Mouse (Mus musculus) frontal cortex, postnatal 36 days (tissue): ENCODE results near the gene Serpinf1.
"Not testable (repeated sequence)": the region's sequence is repeated elsewhere in the genome, so short reads cannot be mapped to it uniquely, and the experiment has no call there.

Experiments
- DNase-seq, 2 experiments: peaks; one replicate each; pipeline ENCODE4 v3.0.0; 2022; ENCODE audit warnings: low spot score in 2 of 2

Gene Serpinf1

GRCm38 (mm10) chr11:75421375-75422012, 1.0 kb downstream of the Serpinf1 start:
- DNase-seq: no peak

- DNase-seq: no peak
Measured at GRCm38 (mm10) chr11:75420810-75421374, 1.6 kb downstream of the Serpinf1 start.

GRCm38 (mm10) chr11:75420037-75420436, 2.5 kb downstream of the Serpinf1 start:
- no peak for DNase-seq

- DNase-seq: no peak
Measured at GRCm38 (mm10) chr11:75415994-75416393, 6.5 kb downstream of the Serpinf1 start.

- no peak for DNase-seq
Measured at GRCm38 (mm10) chr11:75415096-75415495, 7.4 kb downstream of the Serpinf1 start.

- no peak for DNase-seq
Measured at GRCm38 (mm10) chr11:75410591-75410990, 11.9 kb downstream of the Serpinf1 start.

- DNase-seq: no peak
Measured at GRCm38 (mm10) chr11:75409679-75410575, 12.6 kb downstream of the Serpinf1 start.

GRCm38 (mm10) chr11:75406865-75407264, 15.6 kb downstream of the Serpinf1 start:
- no peak for DNase-seq

GRCm38 (mm10) chr11:75406104-75406503, 16.4 kb downstream of the Serpinf1 start:
- DNase-seq: no peak

GRCm38 (mm10) chr11:75404801-75405200, 17.7 kb downstream of the Serpinf1 start:
- DNase-seq: no peak

GRCm38 (mm10) chr11:75403301-75404052, 19.0 kb downstream of the Serpinf1 start:
- no peak for DNase-seq

- peak in 1 of 2 experiments; percentile 65 for DNase-seq
Measured at GRCm38 (mm10) chr11:75402271-75402690, 20.2 kb downstream of the Serpinf1 start.

- DNase-seq: no peak
Measured at GRCm38 (mm10) chr11:75400099-75400498, 22.4 kb downstream of the Serpinf1 start.

- peak in 1 of 2 experiments; percentile 46 for DNase-seq
Measured at GRCm38 (mm10) chr11:75399411-75399841, 23.1 kb downstream of the Serpinf1 start.

GRCm38 (mm10) chr11:75397452-75397851, 25.0 kb downstream of the Serpinf1 start:
- no peak for DNase-seq

- DNase-seq: no peak
Measured at GRCm38 (mm10) chr11:75395611-75396010, 26.9 kb downstream of the Serpinf1 start.

GRCm38 (mm10) chr11:75383529-75383928, 39.0 kb downstream of the Serpinf1 start:
- DNase-seq: not testable (repeated sequence)

GRCm38 (mm10) chr11:75378786-75379185, 43.7 kb downstream of the Serpinf1 start:
- not testable (repeated sequence) for DNase-seq

GRCm38 (mm10) chr11:75377125-75377524, 45.4 kb downstream of the Serpinf1 start:
- no peak for DNase-seq
